Comparison of ENCODE assay signal across 17 mouse cellular contexts in the genomic region with DNA sequence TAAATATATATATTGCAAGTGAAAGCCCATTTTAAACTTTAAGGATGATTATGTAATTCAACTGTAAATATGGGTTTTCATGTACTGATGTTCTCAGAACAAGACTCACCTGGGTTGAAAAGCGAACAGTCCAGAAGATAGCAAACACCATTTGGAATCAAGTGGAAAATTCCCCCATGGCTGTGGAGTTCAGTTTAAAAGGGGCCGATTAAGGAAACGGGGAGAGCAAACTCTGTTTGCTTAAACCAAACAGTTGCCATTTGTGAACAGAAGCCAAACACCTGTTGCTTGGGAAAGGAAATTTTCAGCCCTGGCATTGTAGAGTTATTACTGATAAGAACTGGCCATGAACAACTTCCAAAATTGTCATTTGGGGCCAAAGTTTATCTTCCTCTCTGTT.
"Had no signal": no experiment of that assay in that cellular context is flagged by ENCODE, and none has a peak within 500 bp of the region (broad histone marks: within the 10 kb centered on the region; RNA-seq: fewer than 3 reads in every experiment).

No protein-coding gene starts in this region.

- DNase-seq: lung, adult 18-20 months; lung, postnatal 14 days; lung, postnatal 36 days; right cerebral cortex, postnatal 14 days; right cerebral cortex, postnatal 4 days; spleen, adult 18-20 months; thymus, adult 2 months; thymus, postnatal 25 days; thymus, postnatal 4 days had no signal

- H3K4me1 ChIP-seq: lung, embryonic 15.5 days; midbrain, embryonic 10.5 days; midbrain, embryonic 13.5 days; midbrain, embryonic 15.5 days; neural tube, embryonic 12.5 days had no signal

- ATAC-seq: lung, postnatal 0 days; midbrain, embryonic 13.5 days; midbrain, embryonic 15.5 days had no signal

- H3K9me3 ChIP-seq: lung, embryonic 15.5 days; midbrain, embryonic 10.5 days; midbrain, embryonic 13.5 days; midbrain, embryonic 15.5 days; neural tube, embryonic 12.5 days had no signal

- H3K27ac ChIP-seq: liver, embryonic 14.5 days; lung, embryonic 15.5 days; midbrain, embryonic 10.5 days; midbrain, embryonic 13.5 days; midbrain, embryonic 15.5 days; neural tube, embryonic 12.5 days had no signal

- H3K4me2 ChIP-seq: liver, embryonic 11.5 days; lung, embryonic 15.5 days; midbrain, embryonic 13.5 days; midbrain, embryonic 15.5 days; neural tube, embryonic 12.5 days had no signal

- H3K4me3 ChIP-seq: lung, embryonic 15.5 days; midbrain, embryonic 10.5 days; midbrain, embryonic 13.5 days; midbrain, embryonic 15.5 days; neural tube, embryonic 12.5 days had no signal

- H3K27me3 ChIP-seq: lung, embryonic 15.5 days; midbrain, embryonic 13.5 days; midbrain, embryonic 15.5 days; neural tube, embryonic 12.5 days had no signal

- H3K36me3 ChIP-seq: lung, embryonic 15.5 days; midbrain, embryonic 10.5 days; midbrain, embryonic 13.5 days; midbrain, embryonic 15.5 days; neural tube, embryonic 12.5 days had no signal

- H3K9ac ChIP-seq: liver, embryonic 14.5 days; lung, embryonic 15.5 days; midbrain, embryonic 13.5 days; midbrain, embryonic 15.5 days; neural tube, embryonic 12.5 days had no signal
